Mouse (Mus musculus): ENCODE data around the gene Hist1h1a. TPM values are rescaled to one million over a fixed set of nuclear protein-coding genes. Genes with fewer than 3 reads are reported as not detected.
"Not testable (repeated sequence)": the region's sequence is repeated elsewhere in the genome, so short reads cannot be mapped to it uniquely, and the experiment has no call there.

Gene Hist1h1a
- 1 to 10 TPM; 5.3 to 7.9 TPM for total RNA-seq (2021)
- long read RNA-seq, experiment 1: 0 reads
- long read RNA-seq, experiment 2: 0 reads

DNA sequence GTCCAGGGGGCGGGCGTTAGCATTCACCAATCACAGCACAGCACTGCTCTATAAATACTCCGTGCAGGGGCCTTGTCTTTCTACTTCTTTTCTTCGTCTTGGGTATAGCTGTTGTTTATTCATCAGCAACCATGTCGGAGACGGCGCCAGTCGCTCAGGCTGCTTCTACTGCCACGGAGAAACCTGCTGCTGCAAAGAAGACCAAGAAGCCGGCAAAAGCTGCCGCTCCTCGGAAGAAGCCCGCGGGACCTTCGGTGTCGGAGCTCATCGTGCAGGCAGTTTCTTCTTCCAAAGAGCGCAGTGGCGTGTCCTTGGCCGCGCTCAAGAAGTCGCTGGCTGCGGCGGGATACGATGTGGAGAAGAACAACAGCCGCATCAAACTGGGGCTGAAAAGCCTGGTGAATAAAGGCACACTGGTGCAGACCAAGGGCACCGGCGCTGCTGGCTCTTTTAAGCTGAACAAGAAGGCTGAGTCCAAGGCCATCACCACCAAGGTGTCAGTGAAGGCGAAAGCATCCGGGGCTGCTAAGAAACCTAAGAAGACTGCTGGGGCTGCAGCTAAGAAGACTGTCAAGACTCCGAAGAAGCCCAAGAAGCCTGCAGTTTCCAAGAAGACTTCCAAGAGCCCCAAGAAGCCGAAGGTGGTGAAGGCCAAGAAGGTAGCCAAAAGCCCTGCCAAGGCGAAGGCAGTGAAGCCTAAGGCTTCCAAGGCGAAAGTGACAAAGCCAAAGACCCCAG lies at the start of gene Hist1h1a:
Gene Hist1h1a, plus strand, starts transcription at position 81 of the 738 bp plus-strand sequence.
- peak; percentile 75 for DNase-seq

DNA sequence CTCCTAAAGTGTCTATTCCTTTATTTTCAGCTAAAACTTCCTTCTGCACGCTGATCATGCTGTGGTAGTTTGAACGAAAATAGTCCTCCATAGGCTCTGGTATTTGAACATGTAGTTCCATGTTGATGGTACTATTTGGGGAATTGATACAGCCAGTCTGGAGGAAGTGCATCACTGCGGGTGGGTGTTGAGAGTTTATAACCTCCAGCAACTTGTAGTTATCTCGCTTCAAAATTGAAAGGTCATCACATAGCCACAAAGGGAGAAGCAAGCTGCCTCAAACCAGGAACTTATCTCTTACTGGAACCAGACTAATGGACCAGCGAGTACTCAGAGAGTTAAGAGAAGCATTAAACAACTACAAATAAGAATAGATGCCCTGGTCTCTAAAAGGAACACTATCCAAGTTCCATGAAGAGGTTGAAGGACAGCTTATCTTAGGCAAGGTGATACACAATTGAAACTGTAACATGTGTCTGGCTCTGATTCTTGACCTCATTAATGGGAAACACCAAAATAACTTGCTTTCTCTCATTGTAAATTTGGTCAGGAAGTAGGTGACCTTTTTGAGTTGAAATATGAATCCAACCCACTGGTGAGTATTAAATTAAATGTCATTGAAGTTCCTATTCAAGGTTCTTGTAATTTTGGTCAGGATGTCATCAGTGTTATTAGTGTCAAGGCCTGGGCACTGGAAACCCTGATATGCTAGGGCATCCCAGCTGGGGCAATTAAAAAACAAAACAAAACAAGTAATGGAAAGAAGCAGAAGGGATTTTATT lies 47.0 kb upstream of the Hist1h1a start:
- no peak for DNase-seq

DNA sequence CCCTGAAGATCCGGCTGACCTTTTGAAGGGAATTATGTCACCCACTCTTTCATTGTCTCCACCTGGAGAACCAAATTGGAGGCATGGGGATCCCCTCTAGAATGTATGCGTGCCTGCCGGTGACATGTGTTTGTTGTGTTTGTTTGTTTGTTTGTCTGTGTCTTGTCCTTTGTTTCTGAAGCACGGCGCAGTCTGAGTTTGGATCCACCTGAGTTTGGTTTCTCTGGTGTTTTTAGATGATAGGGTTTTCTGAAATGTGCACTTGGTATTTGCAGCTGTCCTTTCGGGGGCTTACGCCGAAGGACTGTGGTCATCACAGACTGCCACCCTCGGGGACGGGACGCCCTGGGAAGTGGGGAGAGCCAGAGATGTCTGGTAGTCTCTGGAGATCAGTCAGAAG lies 46.3 kb upstream of the Hist1h1a start:
- DNase-seq: no peak

- DNase-seq: not testable (repeated sequence)
These were observed 45.7 kb upstream of the Hist1h1a start for GRCm38 (mm10) chr13:23717593-23718245.

DNA sequence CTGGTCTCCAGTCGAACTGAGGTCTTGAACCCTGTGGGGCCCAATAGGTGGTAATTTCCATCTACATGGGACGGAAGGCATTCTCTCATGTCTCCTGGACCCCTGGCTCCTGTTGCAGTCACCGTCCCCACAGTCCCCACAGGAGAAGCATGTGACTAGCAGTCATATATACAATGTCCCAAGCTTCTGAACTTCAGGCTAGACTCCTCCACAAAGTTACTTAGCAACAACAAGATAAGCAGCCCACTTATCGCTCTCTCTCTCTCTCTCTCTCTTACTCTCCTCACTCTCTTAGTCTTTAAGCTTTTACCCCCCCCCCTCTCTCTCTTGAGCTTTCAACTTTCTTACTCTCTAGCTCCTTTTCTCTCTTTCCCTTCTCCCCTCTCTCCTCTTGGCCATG lies 39.2 kb upstream of the Hist1h1a start:
- no peak for DNase-seq

GRCm38 (mm10) chr13:23725213-23725612 lies 38.3 kb upstream of the Hist1h1a start:
- DNase-seq: no peak

GRCm38 (mm10) chr13:23728472-23729191 lies 34.8 kb upstream of the Hist1h1a start:
- DNase-seq: no peak

- DNase-seq: no peak
These were observed 34.3 kb upstream of the Hist1h1a start for GRCm38 (mm10) chr13:23729192-23729525.

DNA sequence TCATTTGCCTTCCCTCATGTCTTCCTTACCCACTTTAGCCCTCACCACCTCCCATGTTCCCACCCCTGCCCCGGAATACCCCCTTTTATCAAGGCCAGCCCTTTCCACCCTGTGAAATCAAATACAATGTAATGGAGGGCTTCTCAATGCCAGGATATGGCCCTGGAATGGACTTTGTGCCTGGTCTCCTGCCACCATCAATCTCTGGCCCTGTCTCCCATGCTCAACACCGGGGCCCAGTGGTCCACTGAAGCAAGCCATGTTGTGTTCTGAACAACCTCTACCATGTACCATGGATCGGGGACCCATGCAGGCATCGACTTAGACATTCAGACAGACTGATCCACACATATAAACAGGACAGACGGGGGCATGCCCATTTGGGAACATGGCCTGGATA lies 33.8 kb upstream of the Hist1h1a start:
- no peak for DNase-seq

DNA sequence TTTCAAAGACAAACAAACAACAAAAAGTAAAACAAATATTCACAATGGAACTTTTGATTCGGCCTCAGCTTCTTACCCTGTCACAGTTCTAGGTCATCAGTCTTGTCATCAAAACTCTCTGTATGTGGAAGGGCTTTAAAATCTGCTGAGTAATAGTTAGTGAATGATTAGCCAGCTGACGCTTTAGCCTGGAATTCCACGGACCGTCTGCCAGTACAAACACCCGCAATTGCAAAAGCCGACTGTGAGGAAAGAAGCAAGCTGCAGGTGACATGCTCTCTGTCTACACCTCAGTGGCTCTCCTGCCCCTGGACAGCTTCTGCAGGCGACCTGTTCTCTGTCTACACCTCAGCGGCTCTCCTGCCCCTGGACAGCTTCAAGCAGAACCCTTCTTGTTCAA lies 33.0 kb upstream of the Hist1h1a start:
- DNase-seq: no peak

DNA sequence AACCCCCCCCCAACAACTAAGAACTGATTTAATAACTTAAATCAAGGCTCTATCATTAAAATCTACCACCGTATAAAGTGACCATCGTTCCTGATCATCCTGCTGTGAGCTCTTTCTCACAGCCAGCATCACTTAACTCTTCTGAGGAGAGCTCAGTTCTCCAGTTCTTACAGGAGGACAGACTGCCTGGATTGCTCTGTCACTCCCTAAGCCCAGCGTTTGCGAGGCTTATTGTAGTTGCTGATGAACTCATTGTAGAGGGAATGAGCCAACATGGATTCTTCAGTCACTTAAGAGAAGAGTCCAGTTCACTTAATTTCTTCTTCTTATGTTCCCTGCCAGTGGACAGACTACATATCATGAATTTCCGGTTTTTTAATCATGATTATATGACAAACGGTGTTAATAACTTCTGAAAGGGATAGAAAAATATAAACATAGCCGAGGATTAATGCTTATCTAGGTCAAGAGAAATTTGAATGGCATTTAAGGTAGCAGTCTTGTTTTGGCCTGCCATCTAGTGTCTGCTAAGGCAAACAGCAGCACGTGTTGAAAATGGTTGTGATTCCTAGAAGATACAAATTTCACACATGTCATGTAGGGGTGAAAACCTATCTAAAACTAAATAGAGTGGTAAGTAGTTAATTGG lies 31.2 kb upstream of the Hist1h1a start:
- DNase-seq: no peak

DNA sequence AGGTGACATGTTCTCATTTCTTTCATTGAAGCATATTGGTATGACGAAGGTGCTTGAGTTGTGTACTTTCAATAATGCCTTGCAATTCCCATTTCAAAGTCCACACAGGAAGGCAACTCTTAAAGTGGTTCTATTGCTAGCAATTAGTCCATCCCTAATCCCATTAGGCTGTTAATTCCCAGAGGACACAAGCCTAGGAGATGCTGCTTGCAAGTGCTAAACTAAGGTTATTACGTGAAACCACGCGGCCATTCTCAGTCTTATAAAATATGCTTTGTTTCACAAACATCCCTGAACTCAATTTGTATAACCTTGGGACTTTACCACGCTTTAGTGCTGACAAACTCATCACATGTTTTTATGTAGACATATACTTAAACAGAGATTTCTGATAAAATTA lies 26.4 kb upstream of the Hist1h1a start:
- no peak for DNase-seq

DNA sequence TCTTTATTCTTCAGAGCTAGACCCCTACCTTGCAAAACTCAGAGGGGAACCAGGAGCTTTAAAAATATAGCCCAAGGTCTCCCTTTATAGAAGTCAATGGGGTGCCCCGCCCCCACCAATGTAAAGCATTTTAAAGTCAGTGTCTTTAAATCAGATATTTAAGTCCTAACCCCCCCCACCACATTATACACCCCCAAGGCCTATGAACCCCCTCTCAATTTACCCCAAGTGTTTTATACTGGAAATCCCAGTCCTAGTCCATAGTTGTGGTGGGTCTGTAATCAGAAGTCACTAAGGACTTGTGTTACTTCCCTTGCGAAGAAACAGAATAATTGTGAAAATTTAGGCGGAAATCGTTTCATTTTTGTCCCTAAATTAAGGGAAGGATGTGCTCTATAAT lies 25.4 kb upstream of the Hist1h1a start:
- DNase-seq: no peak

GRCm38 (mm10) chr13:23738677-23739068 lies 24.8 kb upstream of the Hist1h1a start, which contains the start of gene Hist1h1c:
Gene Hist1h1c, plus strand, starts transcription at chr13:23738808.
- DNase-seq: peak; percentile 89

DNA sequence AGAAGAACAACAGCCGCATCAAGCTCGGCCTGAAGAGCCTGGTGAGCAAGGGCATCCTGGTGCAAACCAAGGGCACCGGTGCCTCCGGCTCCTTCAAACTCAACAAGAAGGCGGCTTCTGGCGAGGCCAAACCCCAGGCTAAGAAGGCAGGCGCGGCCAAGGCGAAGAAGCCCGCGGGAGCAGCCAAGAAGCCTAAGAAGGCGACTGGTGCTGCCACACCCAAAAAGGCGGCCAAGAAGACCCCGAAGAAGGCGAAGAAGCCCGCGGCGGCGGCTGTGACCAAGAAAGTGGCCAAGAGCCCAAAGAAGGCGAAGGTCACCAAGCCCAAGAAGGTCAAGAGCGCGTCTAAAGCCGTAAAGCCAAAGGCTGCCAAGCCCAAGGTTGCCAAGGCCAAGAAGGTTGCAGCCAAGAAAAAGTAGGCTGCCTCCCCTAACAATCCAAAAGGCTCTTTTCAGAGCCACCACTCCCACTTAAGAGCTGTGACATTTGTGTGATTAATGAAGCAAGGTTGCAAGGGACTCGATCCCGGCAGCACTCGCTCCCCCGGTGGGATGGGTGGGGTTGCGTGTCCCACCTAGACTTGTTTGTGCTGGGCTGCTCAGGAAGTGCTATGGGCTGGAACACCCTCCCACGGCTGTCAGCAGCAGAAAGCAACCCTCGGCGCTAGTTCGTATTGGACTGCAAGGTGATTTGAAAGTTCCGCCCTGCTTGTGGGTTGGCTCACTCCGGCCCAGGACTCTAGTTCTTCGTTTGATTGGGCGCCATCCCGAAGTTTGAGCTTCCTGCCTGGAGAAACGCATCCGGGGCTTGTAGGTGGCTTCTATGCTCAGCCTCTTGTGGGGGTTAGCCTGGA lies 24.2 kb upstream of the Hist1h1a start:
- peak; percentile 94 for DNase-seq

DNA sequence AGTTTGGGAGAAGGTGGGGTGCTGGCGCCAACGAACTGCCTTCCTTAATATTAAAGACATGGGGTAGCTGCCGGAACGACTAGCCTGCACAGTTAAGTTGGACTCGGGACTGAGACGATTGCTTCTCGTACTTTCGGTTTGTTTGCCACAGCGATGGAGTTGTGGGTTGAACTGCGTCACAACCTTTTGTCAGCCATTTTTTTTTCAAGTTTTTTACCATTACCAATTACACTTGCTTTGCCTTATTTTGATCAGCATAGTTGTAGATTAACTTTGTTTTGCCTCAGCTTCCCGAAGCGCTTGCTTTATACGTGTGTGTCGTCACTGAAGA lies 23.6 kb upstream of the Hist1h1a start:
- no peak for DNase-seq

DNA sequence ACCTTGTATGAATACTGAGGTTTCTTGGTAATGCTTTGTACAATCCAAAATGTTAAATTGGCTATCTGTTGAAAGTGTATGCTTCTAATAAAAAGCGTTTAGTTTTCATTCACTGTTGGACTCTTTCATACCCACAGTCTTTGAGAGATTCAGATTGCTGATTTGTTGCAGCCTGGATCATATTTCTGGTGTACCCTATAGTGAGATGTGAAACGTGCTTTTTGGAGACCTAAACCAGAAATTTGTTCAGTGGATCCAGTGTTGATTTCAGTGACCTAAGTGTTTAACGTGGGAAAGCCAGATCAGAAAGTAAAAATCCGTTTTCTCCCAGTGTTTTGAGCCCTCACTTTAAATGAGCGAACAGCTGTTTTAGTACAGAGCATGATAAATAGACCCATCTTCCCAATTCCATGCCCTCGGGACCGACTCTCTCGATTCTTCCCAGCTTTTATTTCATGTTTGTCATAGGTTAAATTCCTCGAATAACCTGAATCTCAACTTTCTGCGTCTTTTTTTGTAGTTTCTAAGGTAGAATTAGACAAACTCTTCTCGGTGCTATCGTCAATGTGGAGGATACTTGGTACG lies 23.1 kb upstream of the Hist1h1a start:
- no peak for DNase-seq

DNA sequence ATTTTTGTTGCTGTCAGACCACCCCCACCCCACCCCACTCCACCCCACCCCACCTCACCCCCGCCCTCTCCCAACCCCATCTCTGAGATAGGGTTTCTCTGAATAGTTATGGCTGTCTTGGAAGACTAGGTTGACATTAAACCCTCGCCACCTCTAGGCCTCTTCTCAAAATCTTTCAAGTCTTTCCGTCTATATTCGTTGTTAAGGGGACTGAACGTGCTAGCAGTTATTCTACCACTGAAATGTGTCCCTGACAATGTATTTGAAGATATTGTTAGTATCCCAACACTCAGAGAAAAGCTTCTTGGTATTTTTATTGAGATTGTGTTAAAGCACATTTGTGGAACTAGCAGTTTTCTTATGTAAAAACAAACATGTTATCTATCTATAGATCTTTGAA lies 22.6 kb upstream of the Hist1h1a start:
- no peak for DNase-seq

DNA sequence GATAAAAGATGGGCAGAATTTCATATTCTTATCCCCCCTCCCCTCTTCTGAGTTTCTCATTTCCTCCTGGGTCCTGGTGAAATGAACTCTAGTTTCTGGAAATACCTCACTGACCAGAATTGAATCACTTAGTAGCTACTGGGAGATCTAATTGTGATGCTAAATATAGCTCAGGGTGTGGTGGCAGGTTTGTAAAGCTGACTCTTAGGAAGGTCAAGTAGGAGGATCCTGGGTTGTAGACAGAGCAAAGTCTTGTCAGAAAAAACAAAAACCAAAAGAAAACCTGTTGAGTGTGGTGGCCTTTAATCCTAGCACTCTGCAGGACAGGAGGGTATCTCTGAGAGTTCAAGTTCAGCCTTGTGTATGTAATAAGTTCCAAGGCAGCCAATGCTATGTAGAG lies 21.5 kb upstream of the Hist1h1a start:
- DNase-seq: no peak

DNA sequence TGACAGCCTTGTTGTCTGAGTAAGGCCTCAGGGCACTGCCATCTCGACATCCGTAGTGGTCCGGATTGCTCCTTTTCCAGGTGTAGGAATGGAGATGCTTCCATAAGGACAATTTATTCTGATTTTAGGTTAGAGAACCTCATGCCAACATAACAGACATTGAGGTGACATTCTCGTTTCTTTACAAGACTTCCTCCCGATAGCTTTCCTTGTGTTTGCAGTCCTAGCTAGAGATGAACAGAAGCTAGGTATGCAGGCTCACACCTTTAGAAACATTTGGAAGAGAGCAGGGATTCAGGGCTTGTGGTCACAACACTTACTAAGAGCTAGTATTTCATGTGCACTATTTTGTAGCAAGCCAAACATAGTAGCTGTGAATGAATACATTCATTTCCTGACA lies 20.3 kb upstream of the Hist1h1a start:
- no peak for DNase-seq

- DNase-seq: no peak
These were observed 19.5 kb upstream of the Hist1h1a start for GRCm38 (mm10) chr13:23743963-23744362.
